Mouse (Mus musculus) left cerebral cortex, postnatal 36 days (tissue): ENCODE data around the gene Pakap. TPM values are rescaled to one million over a fixed set of nuclear protein-coding genes. Genes with fewer than 3 reads are reported as not detected.

Source experiments
- DNase-seq, 2 experiments: peaks; one replicate each; pipeline ENCODE4 v3.0.0; 2021 to 2022; ENCODE audit warnings: low spot score in 2 of 2, mixed read lengths in 1 of 2
- intact Hi-C: fragments of 180-260 bp; cut with DNase I; formaldehyde crosslinking; loops from one replicate; pipeline ENCODE4 v1.15.1; 2025
- total RNA-seq, 2 experiments: library from RNA; stranded (reverse); gene quantifications; 2 replicates each; pipeline ENCODE4 v1.2.3; 2021

Pakap gene
- total RNA-seq, 2 experiments from 2014 or later, result 15.8 to 21.2 TPM

DNA sequence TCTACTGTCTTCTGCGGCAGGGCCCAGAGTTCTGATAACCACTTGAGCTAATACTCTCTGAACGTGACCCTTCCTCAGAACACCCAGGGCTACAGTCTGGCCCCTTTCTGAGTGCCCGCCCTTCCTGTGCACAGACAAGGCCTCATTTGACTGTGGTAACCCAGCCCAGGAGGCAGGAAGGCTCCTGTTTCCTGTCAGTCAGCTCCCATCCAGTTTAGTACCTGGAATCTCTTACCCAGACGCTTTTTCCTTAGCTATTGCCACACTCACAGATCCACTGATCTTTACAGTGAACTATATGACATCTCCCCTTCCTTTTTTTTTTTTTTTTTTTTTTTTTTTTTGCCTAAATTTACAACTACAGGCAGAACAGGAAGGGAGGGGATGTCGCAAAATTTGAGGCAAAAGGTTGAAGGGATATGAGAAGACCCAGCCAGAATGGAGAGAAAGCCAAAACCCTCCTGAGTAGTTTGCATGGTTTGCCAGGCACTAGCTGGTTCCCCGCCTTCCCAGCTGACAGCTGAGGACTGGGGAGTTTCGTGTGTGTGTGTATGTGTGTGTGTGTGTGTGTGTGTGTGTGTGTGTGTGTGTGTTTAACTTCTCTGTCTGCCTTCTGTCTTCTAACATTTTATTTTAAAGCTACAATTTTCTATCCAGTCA is 245.1 kb downstream of the Pakap start:
- DNase-seq, result no peak
- intact Hi-C loops, result no loop called here

DNA sequence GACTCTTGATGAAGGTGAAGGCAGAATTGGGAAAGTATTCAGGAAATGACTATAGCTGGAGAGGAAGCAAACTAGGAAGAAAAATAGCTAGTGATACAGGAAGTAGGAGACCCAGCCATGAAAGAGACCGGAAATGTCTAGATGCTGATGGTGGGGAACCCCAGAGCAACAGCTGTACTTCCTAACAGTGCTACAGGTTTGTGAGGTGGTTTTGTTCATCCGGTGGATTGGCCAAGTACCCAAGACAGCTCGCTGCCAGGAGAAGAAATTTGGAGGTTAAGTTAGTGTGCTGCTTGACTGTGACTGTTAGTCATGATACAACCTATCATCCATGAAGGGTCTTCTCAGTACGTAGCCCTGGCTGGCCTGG is 245.6 kb downstream of the Pakap start:
- intact Hi-C loops, result no loop called here
- no peak for DNase-seq

DNA sequence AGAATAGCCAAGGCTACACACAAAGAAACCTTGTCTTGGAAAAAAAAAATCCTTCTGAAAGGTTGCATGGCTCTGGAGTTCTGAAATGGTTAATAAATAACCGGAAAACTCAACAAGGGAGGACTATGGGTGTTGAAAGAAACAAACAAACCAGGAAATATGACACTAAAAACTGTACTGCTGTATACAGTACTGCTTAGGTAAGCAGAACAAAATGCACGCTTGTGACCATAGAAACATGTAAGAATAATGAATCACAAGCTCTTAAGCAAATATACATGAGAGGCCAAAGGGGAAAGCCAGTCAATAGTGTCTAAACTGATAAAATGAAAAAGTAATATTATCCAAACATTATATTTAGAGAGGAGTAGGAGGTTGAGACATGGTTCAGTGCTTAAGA is 247.4 kb downstream of the Pakap start:
- intact Hi-C loops, result no loop called here
- DNase-seq, result no peak

DNA sequence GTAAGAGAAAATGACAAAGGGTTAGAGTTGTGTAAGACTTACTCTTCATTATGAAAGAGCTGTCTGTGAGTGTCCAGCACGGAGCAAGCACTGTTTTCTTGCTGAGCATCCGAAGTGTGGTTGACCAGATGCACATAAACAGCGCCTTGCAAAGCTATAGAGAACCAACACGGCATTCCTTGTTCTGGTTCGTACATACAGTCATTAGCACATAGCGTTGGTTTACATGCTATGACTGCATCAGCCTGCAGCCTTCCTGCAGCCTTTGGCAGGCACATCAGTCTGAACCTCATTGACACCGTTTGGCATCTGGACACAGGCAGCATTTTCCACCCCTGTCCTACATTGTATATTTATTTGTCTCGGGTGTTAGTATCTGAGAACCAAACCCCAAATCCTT is 248.2 kb downstream of the Pakap start:
- intact Hi-C loops, result no loop called here

DNA sequence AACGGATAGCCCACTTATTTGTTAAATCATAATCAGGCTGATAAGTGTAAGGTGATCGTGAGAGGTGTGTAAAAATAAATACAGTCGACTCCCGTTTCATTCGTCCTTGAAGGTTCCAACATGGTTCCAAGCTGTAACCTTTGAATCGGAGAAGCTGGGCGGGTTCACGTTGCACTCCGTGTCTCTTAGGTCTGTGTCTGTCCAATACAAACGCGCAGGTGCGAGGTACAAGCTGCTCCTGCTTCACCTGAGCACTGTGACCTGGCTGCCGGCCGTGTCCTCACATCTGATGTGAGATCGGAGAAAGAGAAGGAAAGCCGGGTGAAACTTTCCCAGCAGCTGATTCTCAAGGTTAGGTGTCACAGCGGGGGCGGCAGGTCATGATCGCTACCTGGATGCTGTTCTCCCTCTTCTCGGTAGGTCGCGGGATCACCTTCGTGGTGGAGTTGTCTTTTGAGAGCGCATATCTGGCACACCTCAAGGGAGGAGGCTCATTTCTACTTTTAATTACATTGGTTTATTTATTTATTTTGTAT is 252.9 kb downstream of the Pakap start:
- DNase-seq, result no peak
- intact Hi-C loops, result no loop called here

More for the DNA sequence above, 248.2 kb downstream of the Pakap start:
- no peak for DNase-seq

DNA sequence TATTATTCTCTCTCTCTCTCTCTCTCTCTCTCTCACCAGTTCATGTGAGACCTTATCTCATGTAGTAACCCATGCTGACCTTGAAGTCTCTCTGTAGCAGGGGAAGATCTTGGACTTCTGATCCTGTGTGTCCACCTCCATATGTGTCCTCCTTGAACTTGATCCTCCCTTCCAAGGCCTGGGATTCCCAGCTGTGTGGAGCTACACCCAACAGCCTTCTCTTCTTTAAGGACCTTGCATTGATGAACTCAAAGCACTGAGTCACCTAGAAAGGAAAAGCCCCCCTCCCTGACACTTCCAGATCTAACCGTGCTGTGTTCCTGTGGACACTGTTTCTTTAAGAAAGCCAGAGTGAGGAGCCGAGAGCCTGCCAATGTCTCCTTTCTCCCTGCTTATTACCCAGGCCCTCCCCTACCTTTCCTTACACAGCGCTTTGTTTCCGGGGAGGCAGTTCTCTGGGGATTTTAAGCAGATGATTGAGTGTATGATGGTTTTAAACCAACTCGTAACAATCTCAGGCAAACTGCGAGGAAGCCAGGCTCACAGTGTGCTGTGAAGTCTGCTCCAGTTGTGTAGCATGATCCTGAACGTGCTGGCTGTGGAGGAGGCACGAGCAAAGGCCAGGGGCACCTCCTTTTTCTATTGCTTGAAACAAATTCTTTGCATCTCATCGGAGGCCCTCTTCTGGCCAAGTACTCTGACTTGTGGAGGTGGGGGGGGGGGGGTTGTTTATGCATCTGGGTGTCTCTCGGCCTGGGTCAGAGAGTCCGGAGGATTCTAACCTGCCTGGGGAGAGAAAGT is 253.8 kb downstream of the Pakap start:
- intact Hi-C loops, result no loop called here
- peak in 1 of 2 experiments; percentile 18 for DNase-seq

DNA sequence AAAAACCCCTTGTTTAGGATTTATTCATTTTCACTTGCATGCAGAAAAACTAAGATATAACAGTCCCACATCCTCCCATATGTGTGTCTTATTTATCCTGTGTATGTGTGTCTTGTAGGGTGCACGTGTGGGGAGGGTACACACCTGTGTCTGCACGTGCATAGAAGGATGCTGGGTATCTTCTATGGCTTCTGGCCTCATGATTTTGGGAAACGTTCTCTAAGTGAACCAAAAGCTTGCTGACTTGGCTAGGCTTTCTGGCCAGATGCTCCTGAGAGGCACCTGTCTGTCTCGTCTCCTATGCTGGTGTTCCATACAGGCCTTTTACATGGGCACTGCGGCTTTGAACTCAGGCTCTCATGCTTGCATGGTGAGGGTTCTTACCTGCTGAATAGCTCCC is 254.7 kb downstream of the Pakap start:
- intact Hi-C loops, result no loop called here
- no peak for DNase-seq

DNA sequence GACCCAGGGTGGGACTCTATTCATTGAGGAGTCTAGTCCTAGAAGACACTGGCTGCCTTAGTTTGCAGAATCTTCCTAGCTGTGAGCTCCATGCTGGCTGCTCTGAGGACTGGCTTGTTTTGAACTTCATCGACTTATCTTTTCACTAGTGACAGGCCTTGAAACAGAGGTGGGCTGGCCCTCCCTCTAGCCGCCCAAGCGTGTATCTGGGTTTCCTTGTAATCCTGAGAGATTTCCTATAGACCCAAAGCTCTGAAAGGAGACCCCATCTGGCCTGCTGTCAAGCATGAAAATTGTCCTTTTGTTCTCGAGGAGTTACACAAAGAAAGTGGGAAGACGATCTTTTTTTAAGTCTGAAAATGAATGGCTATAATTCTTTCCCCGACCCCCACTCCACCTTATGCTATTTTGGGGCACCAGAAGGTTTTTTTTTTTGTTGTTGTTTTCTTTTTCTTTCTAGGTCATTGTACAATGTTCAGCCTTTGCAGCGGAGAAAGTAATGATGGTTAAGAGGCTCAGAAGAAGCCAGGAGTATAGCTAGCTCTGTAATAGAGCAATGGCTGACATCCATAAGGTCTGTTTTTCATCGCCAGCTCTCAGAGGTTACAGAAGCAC is 256.8 kb downstream of the Pakap start:
- intact Hi-C loops, result no loop called here
- DNase-seq, result no peak

DNA sequence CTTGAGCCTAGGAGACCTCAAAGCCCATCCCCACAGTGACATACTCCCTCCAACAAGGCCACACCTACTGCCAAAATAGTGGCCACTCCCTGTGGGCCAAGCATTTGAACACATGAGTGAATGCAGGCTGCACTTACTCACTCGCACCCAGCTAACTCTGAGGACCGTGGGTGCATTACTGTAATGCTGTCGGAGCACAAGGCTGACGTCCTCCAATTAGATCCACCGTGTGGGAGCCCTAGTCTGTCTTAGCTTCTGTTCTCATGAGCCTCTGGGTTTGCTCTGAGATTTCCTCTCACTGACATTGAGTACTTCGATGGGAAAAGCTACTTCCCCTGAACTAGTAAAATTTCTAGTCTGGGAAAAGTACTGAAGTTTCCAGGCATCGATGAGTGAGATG is 258.3 kb downstream of the Pakap start:
- DNase-seq, result no peak
- intact Hi-C loops, result no loop called here

DNA sequence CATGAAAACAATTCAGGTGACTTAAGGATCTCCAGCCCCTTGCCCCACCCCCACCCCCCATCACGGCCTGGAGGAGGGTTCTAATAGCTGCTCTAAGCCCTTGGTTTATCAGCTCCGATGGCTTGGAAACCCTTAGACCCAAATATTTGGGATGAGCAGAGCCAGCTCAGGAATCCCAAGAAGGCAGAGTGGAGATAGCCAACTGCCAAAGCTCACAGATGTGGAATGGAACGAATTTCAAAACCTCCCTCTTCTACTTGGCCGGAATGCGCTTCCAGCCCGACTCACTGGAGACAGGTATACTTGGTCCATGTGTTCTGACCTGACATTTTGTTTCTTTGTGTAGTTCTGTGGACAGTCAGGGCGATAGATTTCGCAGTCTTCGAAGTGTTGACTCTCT is 261.2 kb downstream of the Pakap start:
- intact Hi-C loops, result no loop called here
- DNase-seq, result no peak

DNA sequence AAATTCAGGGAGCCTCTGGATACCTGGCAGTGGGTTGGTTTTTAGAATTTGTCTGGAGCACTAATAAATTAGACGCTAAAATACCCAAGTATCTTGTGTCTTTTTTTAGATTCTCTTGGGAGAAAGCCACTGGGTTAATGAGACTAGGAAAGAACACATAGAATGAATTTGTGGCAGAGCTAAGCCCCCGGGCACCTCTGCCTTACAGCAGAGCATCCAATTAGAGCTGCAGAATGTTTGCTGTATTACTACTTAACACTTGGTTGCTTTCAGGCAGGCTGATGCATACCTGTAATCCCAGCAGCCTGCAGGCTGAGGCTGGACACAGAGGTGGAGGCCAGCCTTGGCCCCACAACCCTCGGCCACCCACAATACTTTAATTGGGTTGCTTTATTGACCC is 261.8 kb downstream of the Pakap start:
- intact Hi-C loops, result no loop called here
- DNase-seq, result no peak

DNA sequence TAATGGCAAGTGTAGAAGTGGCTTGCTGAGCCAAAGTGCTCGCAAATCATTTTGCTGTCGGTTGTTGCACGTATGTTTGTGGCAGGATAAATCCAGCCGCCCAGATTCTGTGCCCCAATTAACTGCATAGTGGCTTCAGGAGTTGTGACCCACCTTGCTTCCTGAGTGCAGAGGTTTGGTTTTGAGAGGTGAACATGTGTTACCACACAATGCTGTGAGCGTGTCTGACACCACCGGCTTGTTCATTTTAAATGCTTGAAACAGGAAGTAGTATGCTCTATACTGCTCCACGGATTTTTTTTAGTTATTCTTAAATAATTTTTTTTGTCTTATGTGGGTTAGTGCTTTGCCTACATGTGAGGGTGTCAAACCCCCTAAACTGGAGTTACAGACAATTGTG is 264.3 kb downstream of the Pakap start:
- intact Hi-C loops, result no loop called here
- DNase-seq, result no peak

DNA sequence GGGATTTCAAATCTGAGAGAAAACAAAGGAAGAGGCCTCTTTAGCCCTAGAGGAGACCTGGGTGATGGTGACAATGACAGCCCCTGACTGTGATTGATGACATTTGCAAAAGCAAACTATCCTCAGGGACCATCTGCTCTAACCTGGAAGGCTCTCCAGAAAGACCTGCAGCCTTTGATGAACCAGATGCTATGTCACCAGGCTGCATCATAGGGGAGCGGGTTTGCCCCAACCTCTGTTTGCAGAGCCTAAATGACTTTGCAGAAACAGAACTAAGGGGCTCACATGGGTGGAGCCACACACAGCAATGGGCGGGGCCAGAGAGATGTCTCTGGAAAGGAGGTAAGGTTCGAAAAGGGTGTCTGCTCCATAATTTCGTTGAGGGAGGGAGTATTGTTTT is 265.1 kb downstream of the Pakap start:
- no peak for DNase-seq
- intact Hi-C loops, result no loop called here

DNA sequence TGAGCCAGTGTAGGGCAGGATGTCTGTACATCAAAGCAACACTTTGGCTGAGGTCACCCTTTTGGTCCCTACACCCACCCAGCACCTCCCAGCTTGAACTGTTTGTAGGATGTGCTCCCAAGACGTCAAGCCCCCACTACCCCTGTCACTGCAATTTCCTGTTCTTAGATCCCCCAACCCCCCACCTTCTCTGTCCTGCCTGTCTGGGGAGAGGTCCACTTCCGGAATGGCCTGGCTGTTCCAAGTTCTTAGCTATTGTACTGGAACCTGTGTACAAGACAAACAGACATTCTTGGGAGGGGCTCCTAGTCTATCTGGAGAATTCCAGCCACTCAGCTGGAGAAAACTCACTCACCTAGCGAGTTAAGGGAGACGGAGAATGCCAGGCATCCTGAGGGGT is 266.2 kb downstream of the Pakap start:
- intact Hi-C loops, result no loop called here

DNA sequence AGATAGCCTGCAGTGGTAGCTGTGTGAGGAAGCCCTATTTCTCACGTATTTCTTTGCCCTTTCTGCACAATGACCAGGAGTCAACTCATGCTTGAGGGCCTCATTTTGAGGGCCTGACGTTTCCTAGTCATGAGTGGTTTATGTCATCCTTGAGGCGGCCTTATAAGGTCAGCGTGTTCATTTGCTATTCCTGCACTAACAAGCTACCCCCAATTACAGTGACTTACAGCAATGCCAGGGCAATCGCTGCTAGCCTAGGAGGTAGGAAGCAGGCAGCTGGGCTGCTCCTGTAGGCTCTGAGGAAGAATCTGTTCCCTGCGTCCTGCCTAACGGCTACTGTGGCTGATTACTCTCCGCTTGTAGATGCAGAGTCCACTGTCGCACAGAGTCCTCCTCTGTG is 269.1 kb downstream of the Pakap start:
- intact Hi-C loops, result no loop called here
- no peak for DNase-seq

More for the DNA sequence above, 266.2 kb downstream of the Pakap start:
- no peak for DNase-seq

DNA sequence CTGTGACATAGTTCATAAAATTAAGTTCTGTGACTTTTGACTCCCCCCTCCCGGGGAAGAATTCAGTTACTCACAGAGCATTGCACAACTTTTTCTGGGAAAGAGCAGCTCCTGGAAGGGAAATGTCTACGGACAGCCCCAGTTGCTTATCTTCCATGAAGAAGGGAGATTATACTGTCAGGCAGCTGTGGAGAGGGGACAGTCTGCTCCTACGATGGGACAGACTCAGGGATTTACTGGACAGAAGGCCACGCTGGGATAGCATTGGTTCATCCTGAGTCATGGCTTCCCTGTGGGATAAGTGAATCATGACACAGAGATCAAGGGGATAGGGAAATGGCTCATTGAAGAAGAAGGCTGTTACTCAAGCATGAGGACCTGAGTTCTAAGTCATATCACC is 271.4 kb downstream of the Pakap start:
- intact Hi-C loops, result no loop called here
- no peak for DNase-seq

DNA sequence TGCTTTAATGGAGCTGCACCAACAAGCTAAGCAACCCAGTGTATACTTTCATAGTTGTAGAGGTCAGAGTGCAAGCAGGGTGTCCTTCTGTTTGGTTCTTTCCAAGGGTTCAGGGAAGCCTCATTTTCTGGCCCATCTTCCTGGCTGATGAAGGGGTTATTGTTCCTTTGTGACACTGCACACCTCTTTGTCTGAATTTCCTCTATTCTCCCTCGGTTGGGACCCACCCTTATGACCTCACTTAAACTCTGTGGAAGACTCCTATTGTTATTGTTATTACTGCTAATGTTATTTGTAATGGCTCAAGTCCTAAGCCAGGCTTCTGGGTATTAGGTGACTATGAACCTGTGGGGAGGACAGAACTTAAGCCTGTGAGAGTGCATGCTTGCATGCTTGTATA is 273.9 kb downstream of the Pakap start:
- intact Hi-C loops, result no loop called here
- no peak for DNase-seq

DNA sequence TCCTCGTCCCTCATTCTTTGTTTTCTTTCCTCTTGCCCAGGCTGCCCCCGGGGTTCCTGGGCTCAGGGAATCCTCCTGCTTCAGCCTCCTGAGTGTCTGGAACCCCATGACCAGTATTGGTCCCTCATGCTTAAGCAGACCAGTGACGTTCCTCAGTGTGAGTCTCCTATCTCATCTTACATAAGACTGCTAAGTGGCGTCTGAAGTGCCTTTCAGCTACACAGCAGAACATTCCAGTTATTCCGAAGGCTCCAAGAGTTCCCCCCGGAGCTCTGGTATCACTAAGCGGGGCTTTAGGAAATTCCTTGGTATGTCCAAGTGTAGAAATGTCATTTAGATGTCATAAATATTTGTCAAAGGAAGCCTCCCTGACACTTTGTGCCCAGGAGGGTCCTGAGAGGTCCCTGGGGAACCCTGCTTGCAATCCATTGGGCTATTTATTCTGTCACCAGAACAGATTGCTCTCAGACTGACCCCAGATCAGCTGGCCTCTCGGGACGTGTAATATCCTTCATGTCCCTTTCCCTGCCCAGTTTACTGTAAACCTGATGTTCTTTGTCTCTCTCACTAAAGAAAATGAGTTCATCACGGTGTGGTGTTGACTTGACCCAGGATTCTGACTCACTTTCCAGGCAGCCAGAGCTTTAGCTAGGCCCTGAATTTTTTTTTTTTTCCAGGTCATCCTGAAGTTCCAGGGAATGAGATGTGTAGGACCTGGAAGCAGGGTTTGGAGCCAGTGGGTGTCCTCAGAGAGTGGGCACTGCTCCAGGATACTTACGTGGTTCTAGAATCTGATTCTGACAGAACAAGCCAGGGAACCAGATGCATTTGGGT is 274.7 kb downstream of the Pakap start:
- intact Hi-C loops, result no loop called here
- DNase-seq, result no peak

DNA sequence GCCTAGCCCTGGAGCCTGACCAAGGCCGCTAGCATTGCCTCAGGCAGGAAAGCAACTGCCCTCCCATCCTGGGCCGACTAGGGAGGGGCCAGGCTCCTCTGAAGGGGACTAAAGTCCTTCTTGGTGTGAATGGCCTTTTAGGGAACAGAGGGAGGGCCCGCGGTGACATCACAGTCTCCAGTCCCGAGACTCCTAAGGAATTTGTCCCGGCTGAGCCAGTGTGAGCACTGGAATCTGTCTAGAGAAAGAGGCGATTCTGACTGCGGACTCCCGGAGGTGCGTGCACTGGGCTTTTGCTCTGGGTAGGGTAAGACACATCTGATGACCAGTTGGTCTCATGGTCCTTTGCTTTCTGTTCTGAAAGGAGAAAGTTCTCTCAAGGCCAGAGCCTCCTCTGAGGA is 277.1 kb downstream of the Pakap start:
- peak in 1 of 2 experiments; percentile 35 for DNase-seq
- intact Hi-C loops, result no loop called here
